Mouse (Mus musculus): ENCODE measurements around the gene Fam196b.

The Fam196b gene

DNA sequence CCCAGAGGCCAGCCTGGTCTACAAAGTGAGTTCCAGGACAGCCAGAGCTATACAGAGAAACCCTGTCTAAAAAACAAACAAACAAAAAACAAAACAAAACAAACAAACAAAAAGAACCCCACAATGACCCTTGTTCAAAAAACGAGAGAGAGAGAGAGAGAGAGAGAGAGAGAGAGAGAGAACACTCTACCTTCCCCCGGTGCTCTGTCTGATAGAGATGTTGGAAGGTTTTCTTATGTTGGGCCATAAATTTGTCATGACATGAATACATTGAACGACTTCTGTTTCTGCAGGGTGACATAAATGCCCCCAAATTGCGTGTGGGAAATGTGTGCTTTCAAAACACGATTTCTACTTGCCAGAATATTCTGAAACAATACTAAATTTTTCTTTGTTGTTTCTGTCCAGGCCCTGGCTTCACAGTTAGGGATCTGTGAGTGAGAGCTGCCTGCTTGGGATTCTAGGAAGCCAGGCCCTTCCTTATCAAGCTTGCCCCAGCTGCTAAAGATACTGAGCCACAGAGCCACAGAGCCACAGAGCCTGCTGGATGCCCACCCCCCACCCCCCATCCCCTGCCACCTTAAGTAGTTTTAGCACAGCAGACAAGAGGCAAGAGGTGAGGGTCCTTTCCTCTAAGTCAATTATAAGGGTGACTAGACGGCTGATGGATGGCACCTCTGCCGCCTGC lies 17.9 kb downstream of the Fam196b start:
- in situ Hi-C loops (cut with MseI, MboI), result no loop called here

DNA sequence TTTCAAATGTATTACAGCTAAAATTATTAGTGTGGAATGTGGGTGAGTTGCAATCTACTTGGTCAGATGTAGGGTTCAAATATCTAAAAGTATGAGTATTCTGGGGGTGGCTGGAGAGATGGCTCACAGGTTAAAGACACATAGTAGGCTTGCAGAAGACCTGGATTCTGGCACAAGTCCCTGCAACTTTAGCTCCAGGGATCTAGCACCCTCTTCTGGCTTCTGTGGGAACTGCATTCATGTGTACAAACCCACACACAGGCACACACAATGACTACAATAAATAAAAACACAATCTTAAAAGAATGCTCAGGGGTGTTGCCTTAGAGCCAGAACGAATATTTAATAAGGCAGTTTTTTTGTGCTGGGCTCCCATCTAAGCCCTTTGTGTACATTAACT lies 23.3 kb downstream of the Fam196b start:
- in situ Hi-C loops (cut with MseI, MboI), result no loop called here

DNA sequence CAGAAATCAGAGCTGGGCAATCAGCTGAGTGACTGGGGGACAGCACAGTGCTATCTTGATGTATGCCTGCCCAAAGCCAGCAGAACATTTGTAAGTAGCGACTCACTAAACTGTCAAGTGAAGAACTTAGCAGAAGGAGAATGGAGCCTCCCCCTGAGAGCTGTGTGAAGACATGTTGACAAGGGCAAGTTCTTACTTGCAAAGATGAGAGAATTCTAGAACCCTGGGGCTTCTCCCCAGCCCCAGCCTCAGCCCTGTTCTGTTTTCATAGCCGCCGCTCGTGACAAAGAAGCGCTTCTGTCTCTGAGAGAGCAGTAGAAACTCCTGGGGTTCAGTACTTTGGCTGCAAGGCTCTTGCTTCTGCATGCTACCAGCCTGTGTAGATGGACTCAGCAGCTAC lies 25.1 kb downstream of the Fam196b start:
- in situ Hi-C loops (cut with MseI, MboI), result no loop called here

DNA sequence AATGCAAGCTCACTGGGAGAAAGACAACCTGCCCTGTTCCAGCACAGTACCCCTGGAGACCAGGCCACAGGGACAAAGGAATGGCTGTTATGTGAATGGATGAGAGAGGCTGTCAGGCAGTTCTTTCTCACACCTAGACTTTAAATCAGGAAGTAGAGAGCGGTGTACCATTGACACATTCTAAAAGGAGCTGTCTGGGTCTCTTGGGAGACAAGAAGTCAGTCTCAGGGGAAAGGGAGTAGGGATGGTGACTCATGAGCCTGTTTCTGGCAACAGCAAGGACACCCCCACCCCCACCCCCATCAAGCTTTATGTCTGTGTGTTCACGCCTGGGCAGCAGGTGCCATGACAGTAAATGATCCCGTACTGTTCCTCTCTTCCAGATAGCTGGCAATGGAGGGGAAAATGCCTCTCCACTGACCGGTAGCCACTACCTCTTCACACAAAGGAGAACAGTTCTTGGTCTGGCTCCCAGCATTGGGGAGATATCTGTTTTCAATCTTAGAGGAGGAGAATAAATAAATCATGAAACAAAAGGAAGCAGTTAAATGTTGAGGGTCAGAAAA lies 29.2 kb downstream of the Fam196b start:
- in situ Hi-C loops (cut with MseI, MboI), result no loop called here

DNA sequence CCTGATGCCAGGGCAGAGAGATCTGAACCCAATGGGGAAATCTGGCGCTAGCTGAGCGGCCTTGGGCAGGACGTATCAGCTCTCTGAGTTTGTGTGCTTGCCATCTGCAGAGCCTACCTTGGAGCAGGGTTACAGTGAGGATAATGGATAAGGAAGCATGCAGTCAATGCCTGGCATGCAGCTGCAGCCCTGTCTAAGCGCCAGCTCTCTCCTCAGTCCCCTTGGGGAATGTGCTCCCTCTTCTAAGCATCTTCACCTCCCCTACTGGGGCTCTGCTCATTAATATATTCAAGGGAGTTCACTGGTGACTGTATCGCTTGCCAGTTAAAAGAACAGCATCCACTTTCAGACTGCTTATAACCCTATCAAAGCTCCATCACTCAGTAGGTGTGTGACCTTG lies 29.7 kb downstream of the Fam196b start:
- in situ Hi-C loops (cut with MseI, MboI), result no loop called here

DNA sequence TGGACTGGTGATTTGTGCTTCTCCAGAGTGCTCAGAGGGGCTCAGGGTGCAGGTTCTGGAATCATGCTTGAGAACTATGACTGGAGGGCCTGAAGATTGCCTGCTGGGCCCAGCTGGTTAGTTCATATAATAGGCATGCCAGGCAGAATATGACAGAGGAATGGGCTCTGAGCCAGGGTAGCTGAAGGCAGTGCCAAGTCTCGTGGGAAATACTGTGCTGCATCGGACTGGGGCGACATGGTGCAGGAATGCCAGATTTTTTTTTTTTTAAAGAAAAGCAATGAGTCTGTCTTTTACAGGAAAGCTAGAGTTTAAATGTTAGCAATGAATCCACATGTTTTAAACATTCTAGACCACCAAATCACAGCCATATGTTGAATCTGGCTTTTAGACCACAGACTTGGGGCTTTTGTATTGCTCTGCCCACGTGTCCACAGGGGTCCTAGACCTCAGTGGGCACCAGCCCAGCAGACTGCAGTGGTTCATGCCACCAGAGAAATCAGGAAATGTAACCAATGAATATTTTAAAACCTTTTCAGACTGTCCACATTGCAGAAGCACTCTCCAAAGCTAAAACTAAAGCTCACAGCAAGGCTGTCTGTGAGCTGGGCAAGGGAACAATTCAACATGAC lies 33.8 kb downstream of the Fam196b start:
- in situ Hi-C loops (cut with MseI, MboI), result no loop called here

DNA sequence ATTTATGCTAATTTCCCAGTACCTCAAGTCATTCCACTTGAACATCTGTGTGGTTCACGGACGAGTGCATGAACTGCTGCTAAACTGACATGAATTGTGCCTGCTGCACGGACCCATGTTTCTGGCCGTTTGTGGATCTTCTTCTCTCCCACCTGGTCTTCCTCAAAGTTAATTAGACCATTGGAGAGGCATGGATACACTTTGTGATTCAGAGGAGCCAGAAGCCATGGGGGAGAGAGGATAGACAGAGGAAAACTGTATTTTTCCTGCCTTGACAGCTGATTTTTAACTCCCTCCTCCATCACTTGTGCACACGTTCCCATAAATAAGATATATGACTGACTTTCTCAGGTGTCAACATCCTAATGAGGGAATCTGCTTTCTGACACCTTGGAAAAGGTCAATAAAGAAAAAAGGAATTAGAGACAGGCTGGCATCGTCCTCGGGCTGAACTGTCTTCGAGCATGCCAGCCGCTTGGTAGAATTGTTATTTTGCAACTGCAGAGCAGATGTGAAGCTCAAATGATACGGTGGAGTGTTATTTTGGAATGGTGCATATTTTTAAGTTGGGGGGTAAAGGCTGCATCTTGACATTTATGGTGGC lies 34.9 kb downstream of the Fam196b start:
- in situ Hi-C loops (cut with MseI, MboI), result no loop called here

DNA sequence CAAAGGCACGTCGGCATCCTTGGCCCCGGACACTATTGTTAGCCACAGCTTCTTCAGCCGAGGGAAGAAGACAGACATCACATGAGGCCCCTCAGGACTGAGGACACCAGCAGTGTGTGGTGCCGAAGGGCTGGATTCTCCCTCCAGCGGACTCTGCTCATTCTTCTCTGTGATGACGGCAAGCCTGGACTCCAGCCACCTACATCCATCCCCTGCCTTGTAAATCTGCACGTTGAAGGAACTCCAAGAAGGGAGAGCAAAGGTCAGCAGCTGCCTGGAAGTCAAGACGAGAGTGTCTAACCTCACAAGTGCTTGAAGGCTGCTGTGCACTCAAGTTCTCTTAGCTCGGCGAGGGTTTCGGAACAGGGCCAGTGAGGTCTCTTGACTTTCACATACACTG lies 40.8 kb downstream of the Fam196b start:
- in situ Hi-C loops (cut with MseI, MboI), result no loop called here

DNA sequence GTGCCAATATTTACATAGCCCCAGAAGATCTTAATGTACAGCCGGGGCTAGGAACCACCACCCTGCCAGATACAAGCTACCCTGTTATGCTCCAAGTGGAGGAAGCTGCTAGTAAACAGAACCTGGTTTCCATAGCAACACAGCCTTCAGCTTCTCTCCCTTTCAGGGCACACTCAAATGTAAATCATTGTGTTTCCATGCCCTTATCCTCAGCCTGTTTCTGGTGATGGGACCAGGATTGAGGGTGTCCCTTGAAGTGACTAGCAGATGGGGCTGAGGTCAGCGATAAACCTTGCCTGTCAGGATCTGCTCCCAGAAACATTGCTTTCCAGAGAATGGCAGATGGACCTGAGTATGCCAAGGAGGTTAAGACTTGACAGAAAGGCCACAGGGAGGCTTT lies 41.5 kb downstream of the Fam196b start:
- in situ Hi-C loops (cut with MseI, MboI), result no loop called here

DNA sequence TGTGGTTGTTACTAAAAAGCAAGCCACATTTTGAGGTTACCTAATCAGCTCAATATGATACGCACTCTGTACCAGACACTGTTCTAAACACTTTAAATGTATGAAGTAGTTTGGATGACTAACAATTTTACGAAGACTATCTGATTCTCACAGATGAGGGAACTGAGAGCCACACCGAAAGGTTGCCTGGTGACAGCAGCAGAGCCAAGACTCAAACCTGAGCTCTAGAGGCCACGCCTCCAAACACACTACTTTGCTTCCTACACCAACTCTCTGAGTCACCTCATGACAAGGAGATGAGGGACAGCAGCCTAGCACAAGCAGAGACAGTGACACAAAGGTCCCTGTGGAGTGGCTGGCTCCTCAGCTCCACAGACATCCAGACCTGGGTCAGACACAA lies 57.6 kb downstream of the Fam196b start:
- in situ Hi-C loops (cut with MseI, MboI), result no loop called here

DNA sequence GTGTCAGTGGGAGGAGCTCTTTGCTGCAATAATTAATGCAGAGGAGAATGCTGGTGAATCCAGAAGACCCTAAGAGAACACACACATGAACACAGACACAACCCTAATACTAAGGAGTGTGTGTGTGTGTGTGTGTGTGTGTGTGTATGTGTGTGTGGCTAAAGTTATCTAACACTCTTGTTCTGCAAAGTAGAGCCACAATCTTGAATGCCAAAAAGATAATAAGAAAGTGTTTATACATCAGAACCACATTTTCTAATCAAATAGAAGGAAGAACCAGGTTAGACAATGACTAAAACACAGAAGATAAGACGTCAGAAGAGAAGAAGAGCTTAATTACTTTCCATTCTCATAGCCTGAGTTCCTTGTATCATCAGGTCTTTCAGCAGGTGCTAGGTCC lies 60.9 kb downstream of the Fam196b start:
- in situ Hi-C loops (cut with MseI, MboI), result no loop called here

DNA sequence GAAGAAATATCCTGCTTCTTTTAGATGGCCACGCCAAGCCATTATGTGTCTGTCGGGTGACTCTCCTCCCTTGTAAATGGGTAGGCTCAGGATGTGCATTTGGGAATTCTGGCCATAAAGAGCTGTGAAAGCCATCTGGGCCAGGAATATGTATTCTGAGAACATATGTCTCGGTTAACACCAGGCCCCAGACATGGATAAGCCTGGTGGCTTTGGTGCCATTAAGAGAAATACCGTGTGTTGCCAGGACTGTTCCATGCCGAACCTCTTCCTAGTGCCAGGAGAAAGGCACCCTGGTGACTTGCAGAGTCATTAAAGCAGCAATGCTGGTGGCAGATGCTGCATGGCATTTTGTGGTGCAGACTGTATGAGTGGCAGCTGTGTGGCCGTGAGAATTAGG lies 63.0 kb downstream of the Fam196b start:
- in situ Hi-C loops (cut with MseI, MboI), result no loop called here

DNA sequence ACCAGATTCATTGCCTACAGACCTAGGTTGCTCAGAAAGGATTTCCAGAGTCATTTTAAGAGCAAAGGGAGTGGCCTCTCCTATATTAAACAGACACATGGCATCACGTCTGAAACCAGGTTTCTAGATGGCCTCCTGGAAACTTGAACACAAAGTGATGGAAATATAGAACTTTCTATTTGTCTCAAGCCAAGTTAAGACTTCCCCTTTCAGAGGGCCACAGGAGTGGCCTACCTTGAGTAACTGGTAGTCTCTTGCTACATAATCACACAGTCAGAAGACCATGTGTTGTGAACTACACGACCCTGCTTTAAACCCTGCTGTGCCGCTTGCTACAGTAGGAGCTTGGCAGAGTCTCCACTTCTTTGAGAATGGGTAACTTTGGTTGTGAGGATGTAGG lies 68.9 kb downstream of the Fam196b start:
- in situ Hi-C loops (cut with MseI, MboI), result no loop called here

DNA sequence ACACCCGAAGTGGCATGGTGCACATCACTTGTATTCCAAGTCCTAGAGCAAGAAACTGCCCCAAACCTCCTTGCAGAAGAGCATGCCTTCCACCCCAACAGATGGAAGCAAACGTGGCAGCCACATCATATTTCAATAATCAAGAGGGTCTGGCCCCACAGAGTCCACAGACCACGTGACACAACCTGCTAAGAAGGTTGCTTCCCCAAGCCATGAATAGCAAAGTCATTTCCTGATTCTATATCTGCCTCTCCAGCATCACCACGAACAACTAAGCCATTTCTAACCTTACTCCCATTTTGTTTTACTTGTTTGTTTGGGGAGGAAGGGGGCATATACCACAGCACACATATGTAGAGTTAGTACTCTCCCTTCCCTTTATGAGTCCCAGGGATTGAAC lies 69.6 kb downstream of the Fam196b start:
- in situ Hi-C loops (cut with MseI, MboI), result no loop called here

DNA sequence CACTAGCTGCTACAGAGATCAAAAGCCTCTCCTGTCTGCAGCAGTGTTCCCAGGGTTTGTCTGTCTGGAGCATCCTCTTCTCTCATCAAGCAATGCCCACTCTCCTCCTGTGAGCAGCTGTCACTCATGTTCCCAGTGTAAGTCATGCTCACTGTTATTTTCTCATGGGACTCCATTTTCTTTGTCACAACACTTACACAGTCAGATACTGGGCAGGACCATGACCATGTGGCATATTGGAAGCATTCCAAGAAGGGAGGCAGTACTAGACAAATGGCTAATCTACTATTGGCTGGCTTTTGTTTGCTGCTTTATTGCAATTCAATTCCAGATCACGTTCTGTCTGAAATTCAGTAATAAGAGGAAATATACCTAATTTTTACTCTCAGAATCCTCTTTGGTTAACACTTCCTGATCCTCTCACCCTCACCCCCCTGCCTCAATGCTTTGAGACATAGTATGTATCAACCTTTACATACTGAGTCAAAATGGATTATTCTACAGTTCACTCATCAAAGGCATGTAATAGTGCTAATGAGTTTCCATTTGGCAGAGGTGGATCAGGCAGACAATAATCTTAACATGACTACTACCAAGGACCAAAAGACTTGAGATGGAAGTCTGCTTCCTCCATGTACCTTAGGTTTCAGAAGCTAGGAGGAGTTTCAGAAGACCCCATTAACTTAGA lies 70.5 kb downstream of the Fam196b start:
- in situ Hi-C loops (cut with MseI, MboI), result no loop called here

DNA sequence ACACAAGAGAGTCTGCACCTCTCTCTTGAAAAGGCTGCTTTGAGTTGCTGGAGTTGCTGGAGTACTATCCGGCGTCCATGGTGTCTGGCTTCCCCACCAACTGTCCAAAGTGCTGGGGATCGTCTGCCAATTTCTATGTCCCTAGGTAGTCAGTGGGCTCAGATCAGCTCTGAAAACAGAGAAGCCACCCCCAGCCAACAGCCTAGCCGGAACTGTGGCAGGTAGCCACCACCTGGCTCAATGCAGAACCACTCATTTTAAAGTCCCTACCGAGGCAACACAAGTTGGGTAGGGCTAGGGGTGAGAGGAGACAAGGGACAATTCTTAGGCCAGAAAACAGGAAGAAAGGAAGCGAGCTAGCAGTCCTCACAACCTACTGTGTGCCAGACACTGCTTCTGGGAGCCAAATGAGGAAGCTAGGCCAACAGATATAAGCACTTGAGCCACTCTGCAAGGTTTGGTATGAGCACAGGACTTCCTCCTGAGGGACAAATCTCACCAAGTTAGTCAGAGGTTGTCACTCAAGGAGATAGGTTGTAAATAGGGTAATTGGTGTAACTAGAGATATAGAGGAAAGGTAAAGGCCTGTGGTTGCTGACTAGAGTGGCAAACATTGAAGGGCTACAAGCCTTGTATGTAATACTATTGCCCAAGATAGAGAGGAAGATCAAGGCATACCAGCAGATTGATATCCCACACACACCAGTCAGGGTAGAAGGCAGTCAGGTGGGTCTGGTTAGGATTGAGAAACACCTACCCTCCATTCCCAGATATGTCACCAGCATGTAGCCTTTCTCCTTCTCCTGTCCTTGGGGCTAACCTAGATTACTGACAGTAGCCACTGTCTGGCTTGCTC lies 74.9 kb downstream of the Fam196b start:
- in situ Hi-C loops (cut with MseI, MboI), result no loop called here

DNA sequence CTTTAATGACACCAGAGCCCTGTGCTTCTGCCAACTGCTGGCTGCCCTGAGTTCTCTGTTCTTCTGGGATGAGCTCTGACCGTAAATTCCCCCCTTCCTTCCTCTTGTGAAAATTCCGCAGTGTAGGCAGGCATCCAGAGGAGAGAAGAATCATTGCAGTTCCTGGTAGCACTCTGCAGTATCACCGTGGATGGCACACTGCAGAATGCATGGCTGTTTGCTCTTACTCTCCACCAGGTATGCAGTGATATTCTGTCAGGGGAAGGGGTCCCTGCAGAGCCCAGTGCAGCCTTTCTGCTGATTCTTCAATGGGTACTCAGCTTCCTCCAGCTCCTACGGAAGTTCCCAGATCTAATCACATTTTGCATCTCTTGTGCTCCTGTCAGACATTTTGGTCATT lies 77.5 kb downstream of the Fam196b start:
- in situ Hi-C loops (cut with MseI, MboI), result no loop called here

DNA sequence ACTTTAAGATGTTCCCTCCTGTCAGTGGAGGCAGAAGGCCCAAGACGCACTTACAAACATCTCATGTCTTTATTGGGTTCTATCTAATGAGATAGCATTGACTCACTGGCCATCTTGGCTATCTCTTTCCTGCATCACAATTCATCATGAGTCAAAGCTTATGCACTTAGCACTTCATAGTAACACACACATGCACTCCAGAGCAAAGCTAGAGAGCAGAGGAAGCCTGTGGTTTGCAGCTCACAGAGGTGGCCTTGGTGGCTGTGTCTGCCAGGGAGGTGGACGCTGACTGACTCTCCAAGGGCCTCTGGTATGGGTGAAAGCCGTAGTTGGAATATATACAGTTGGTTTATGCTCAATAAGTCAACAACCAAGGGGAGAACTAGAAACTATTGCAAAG lies 81.2 kb downstream of the Fam196b start:
- in situ Hi-C loops (cut with MseI, MboI), result no loop called here

DNA sequence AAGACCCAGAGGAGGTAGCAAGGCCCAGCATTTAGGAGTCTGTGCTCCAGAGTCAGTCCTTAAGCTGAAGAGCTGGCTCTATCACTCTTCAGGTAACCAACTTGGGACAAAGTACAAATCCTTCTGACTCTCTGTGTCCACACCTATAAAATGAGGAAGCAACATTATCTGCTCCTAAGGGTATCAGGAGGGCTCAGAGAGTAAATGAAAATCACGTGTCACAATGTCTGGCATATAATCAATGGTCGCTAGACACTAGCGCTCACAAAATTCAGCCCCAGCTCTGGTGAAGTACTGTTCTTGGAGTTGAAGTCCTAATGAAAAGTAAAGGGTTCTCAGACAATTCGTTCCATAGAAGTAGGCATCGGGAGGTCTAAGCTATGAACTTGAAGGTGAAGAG lies 83.0 kb downstream of the Fam196b start:
- in situ Hi-C loops (cut with MseI, MboI), result no loop called here

DNA sequence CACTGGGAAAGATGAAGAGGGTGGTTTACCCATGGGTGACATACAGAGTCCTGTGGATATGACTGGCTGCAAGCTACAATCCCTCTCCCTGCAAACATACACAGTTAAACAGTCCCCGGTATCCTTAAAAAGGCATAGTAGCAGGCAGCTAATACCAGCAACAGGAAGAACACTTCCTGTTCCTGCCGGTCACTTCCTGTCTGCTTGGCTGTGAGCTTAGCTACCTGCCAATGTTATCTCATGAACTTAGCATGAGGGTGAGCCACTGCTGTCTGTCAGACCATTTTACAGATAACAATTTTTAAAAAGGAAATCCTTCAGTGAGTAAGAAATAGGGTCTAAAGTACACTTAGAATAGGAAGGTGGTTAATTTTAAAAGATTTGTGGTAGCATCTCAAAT lies 83.9 kb downstream of the Fam196b start:
- in situ Hi-C loops (cut with MseI, MboI), result no loop called here

DNA sequence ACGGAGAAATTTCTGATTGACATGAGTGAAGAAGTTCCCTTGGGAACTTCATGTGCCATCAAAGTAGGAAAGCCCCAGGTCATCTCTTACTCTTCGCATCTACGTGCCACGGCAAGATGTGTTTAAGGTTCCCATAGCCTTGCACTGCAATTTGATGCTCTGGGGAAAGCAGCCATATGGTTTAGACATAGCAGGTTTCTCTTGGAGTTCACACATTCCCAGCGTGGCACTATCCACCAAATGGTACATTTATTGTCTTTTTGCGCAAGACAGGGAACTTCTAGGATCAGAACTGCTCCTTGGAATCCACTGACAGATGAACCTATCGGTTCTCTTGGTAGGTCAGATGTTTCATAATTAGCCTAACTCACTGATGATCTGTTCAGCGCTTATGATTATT lies 86.7 kb downstream of the Fam196b start:
- in situ Hi-C loops (cut with MseI, MboI), result no loop called here

DNA sequence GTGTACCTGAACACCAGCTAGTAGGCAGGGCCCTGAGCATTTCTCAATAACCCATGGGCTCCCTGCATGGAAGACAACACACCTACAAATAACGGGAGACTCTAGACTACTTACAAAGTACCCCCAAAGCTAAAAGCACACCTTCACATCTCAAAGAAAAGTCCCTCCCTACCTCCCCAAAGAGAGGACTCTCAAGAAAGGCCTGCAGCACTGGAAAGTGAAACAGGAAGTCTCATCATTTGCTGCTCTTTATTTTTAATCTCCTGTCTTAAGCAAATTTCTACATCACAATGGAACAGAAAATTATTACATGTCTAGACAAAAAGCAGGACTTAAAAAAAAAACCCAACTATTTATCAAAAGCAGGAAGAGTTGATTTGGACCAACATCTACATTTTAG lies 90.7 kb downstream of the Fam196b start:
- in situ Hi-C loops (cut with MseI, MboI), result no loop called here

Measured in mouse trophoblast stem cell (cell line).